Mouse (Mus musculus): ENCODE measurements around the gene 1700025G04Rik. TPM values are rescaled to one million over a fixed set of nuclear protein-coding genes. Genes with fewer than 3 reads are reported as not detected.

1700025G04Rik gene
- total RNA-seq, 2 experiments from 2014 or later = 56.4 to 60.5 TPM

- intact Hi-C loops (cut with DNase I) = no loop called here
- DNase-seq = peak in 1 of 2 experiments; percentile 15
Observed at GRCm38 (mm10) chr1:151999424-151999842, 90.5 kb downstream of the 1700025G04Rik start.

GRCm38 (mm10) chr1:151998721-151999206, 91.2 kb downstream of the 1700025G04Rik start:
- peak in 1 of 2 experiments; percentile 8 for DNase-seq
- intact Hi-C loops (cut with DNase I) = no loop called here

GRCm38 (mm10) chr1:151997591-151997990, 92.3 kb downstream of the 1700025G04Rik start:
- intact Hi-C loops (cut with DNase I) = no loop called here
- no peak for DNase-seq

- intact Hi-C loops (cut with DNase I) = no loop called here
- DNase-seq = no peak
Observed at GRCm38 (mm10) chr1:151995948-151996697, 93.8 kb downstream of the 1700025G04Rik start.

GRCm38 (mm10) chr1:151994271-151994670, 95.7 kb downstream of the 1700025G04Rik start:
- no peak for DNase-seq
- intact Hi-C loops (cut with DNase I) = no loop called here

- intact Hi-C loops (cut with DNase I) = no loop called here
- no peak for DNase-seq
Observed at GRCm38 (mm10) chr1:151991505-151991904, 98.4 kb downstream of the 1700025G04Rik start.

GRCm38 (mm10) chr1:151990615-151991014, 99.3 kb downstream of the 1700025G04Rik start:
- intact Hi-C loops (cut with DNase I) = no loop called here
- no peak for DNase-seq

- intact Hi-C loops (cut with DNase I) = no loop called here
- no peak for DNase-seq
Observed at GRCm38 (mm10) chr1:151988713-151989112, 101.2 kb downstream of the 1700025G04Rik start.

- DNase-seq = no peak
- intact Hi-C loops (cut with DNase I) = no loop called here
Observed at GRCm38 (mm10) chr1:151988066-151988465, 101.9 kb downstream of the 1700025G04Rik start.

GRCm38 (mm10) chr1:151986024-151986778, 103.7 kb downstream of the 1700025G04Rik start:
- DNase-seq = peak; percentile 45 to 64
- intact Hi-C loops (cut with DNase I) = no loop called here

- no peak for DNase-seq
- intact Hi-C loops (cut with DNase I) = no loop called here
Observed at GRCm38 (mm10) chr1:151985056-151985455, 104.9 kb downstream of the 1700025G04Rik start.

GRCm38 (mm10) chr1:151983991-151984390, 105.9 kb downstream of the 1700025G04Rik start:
- no peak for DNase-seq
- intact Hi-C loops (cut with DNase I) = loop anchor here (5.0 kb wide), 1 partner anchor 87 kb away; no protein-coding TSS in a partner anchor

- intact Hi-C loops (cut with DNase I) = loop anchor here (5.0 kb wide), 1 partner anchor 83 kb away; no protein-coding TSS in a partner anchor
- DNase-seq = no peak
Observed at GRCm38 (mm10) chr1:151980498-151980897, 109.4 kb downstream of the 1700025G04Rik start.

- intact Hi-C loops (cut with DNase I) = loop anchor here (5.0 kb wide), 1 partner anchor 83 kb away; no protein-coding TSS in a partner anchor
- DNase-seq = no peak
Observed at GRCm38 (mm10) chr1:151979803-151980456, 110.0 kb downstream of the 1700025G04Rik start.

- intact Hi-C loops (cut with DNase I) = no loop called here
- no peak for DNase-seq
Observed at GRCm38 (mm10) chr1:151978751-151979150, 111.2 kb downstream of the 1700025G04Rik start.

- intact Hi-C loops (cut with DNase I) = no loop called here
- no peak for DNase-seq
Observed at GRCm38 (mm10) chr1:151977596-151977995, 112.3 kb downstream of the 1700025G04Rik start.

GRCm38 (mm10) chr1:151976850-151977249, 113.1 kb downstream of the 1700025G04Rik start:
- intact Hi-C loops (cut with DNase I) = no loop called here
- no peak for DNase-seq

- intact Hi-C loops (cut with DNase I) = no loop called here
- DNase-seq = peak in 1 of 2 experiments; percentile 24
Observed at GRCm38 (mm10) chr1:151975418-151976379, 114.2 kb downstream of the 1700025G04Rik start.

- DNase-seq = peak; percentile 51 to 59
- intact Hi-C loops (cut with DNase I) = no loop called here
Observed at GRCm38 (mm10) chr1:151974887-151975286, 115.0 kb downstream of the 1700025G04Rik start.

- intact Hi-C loops (cut with DNase I) = no loop called here
- no peak for DNase-seq
Observed at GRCm38 (mm10) chr1:151974424-151974823, 115.5 kb downstream of the 1700025G04Rik start.

Measured in heart, postnatal 10 days (tissue).